Mouse (Mus musculus): ENCODE data around the gene Capn13.
A peak's percentile ranks its signal among the peaks of the same experiment; 100 is the strongest.

Capn13 gene

GRCm38 (mm10) chr17:73400862-73401261 lies at the start of gene Capn13:
TSS of gene Capn13 (minus strand) at chr17:73400866.
- DNase-seq, result no peak

GRCm38 (mm10) chr17:73449104-73449503 lies 48.4 kb upstream of the Capn13 start:
- no peak for DNase-seq

- no peak for DNase-seq
Observed at GRCm38 (mm10) chr17:73440798-73441197, 40.1 kb upstream of the Capn13 start.

- DNase-seq, result no peak
Observed at GRCm38 (mm10) chr17:73432564-73433006, 31.9 kb upstream of the Capn13 start.

GRCm38 (mm10) chr17:73432058-73432457 lies 31.4 kb upstream of the Capn13 start:
- no peak for DNase-seq

DNA sequence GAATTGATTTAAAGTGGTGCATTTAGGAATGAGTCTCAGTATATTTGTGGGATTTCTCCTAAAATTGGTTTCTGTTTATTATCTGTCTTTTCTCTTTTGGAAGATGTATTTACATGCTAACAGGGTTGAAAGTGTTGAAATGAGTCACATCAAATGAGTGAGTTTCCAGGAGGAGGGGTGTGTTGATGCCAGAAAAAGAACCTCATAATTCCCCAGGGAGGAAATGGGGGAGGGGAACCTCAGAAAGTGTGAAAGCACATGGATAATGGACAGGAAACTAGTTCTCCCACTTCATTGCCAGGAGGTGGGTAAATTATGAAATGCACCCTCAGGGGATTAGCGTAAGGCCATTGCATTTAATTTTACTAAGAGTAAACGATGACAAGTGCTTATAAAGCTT lies 16.7 kb upstream of the Capn13 start:
- peak; percentile 2 for DNase-seq

- no peak for DNase-seq
Observed at GRCm38 (mm10) chr17:73416181-73416795, 15.6 kb upstream of the Capn13 start.

GRCm38 (mm10) chr17:73411817-73412216 lies 11.2 kb upstream of the Capn13 start:
- no peak for DNase-seq

GRCm38 (mm10) chr17:73401272-73401671 lies 606 bp upstream of the Capn13 start:
- DNase-seq, result no peak

GRCm38 (mm10) chr17:73399136-73399535 lies 1.5 kb downstream of the Capn13 start:
- DNase-seq, result no peak

- no peak for DNase-seq
Observed at GRCm38 (mm10) chr17:73393361-73393760, 7.3 kb downstream of the Capn13 start.

DNA sequence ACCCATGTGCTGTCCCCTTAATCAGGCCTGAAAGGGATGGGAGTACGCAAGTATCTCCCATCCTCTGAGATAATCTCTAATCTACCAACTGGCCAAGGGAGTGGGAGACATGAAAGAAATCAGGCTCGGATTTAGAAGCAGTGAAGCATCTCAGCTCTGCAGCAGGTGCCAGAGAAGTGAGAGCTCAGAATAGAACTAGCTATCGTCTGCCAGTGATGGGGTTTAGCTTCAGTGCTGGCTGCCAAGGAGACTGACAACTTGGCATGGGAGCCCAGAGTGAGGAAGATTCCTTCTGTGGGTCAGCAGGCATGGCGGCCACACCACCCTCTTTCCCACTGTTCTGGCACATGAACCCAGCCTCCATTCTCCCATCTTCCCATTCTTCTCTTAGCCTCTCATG lies 8.9 kb downstream of the Capn13 start:
- DNase-seq, result no peak

GRCm38 (mm10) chr17:73390191-73391089 lies 10.2 kb downstream of the Capn13 start:
- DNase-seq, result peak; percentile 42

DNA sequence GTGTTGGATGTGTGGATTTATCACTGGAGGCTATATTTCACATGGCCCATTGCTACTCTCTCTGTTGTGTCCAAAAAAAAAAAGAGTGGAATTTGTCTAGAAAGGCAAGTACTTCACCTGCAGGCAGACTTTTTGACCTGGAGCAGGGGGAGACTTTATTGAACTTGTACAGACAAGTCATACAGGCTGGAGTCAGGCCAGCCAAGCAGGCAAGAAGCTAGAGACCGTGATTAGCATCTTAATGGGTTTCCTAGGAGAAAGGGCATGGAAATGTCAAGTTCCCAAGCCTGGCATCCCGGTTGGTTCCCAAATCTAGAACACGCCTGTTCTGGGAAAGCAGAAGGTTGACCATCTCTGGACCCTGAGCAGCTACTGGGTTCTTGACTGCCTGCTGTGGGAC lies 11.3 kb downstream of the Capn13 start:
- peak; percentile 49 for DNase-seq

DNA sequence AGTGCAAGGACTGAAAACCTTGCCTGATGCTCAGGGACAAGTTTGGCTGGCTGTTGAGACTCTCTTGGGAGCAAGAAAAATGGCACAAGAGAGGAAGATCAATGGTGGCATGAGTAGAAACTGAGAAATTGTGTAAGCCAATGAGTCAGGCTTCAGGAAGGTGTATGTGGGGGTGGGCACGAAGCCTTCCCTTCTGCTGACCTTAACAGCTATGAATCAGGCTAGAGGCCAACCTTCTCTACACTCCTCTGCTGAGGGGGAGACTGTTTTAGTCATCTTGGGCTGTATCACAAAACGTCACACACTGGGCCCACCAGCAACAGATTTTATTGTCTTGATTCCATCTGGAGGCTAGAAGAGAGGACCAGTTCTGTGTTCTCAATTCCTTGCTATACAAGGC lies 14.1 kb downstream of the Capn13 start:
- DNase-seq, result no peak

- no peak for DNase-seq
Observed at GRCm38 (mm10) chr17:73385940-73386339, 14.7 kb downstream of the Capn13 start.

GRCm38 (mm10) chr17:73382327-73383014 lies 18.2 kb downstream of the Capn13 start:
- DNase-seq, result no peak

GRCm38 (mm10) chr17:73381681-73382080 lies 19.0 kb downstream of the Capn13 start:
- DNase-seq, result no peak

DNA sequence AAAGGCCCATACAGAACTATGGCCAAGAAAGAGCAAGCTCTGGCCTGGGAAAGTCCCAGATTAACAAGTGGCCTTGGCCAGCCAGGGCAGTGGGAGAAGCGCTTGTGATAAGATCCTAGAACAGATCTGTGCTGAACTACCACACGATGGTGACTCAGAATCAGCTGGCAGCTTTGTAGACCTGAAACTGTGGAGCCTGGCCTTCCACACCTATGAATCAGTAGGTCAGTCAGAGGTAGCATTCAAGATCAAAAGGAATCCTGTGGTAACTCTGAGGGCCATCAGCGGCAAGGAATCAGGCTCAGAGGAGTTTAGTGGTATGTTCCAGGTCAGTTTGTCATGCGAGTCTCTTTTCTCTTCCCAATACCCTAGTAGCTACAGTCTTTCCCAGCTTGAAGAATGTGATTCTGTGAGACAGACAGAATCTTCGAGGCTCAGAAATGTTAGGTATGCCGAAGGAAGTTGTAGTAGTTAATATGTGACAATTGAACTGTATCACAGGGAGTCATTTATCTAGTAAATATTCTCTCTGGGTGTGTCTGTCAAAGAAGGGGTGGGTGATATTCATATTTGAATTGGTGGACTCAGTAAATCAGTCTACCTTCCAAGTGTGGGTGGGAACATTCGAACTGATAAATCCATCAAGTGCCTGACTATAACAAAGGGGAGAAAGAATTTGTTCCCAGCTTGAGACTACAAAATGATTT lies 22.7 kb downstream of the Capn13 start:
- DNase-seq, result no peak

DNA sequence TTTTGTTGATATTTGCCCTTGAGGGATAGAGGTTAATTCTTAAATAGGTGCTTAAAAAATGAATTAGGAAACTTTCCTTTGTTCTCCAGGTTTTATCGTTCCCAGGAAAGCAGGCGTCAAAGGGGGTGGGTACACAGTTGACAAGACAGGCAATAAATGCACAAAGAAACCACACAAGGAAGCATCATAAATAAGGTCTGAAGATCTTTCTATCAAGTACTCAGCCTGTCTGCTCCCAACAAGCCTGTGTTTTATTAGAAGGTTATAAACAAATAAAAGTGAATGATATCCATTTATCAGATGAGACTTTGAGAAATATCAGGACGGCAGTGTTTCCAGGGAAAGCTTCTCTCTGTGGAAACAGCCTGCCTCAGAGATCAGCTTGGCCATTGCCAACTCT lies 33.3 kb downstream of the Capn13 start:
- no peak for DNase-seq

- no peak for DNase-seq
Observed at GRCm38 (mm10) chr17:73361054-73361453, 39.6 kb downstream of the Capn13 start.

- no peak for DNase-seq
Observed at GRCm38 (mm10) chr17:73343632-73344390, 56.9 kb downstream of the Capn13 start.

Measured in kidney, adult 9 months (tissue).